Mouse (Mus musculus): ENCODE data around the gene Wnt5b.

- TF ChIP-seq CTCF (IDR thresholded peaks at IDR 0.05 in 2 of 3, conservative IDR thresholded peaks at IDR 0.05 in 1 of 3; ENCODE audit: control insufficient read depth in 1 of 3, insufficient read depth in 1 of 3, low read depth in 2 of 3, low read length in 3 of 3, poor library complexity in 1 of 3, severe bottlenecking in 1 of 3) (no peak), RCOR1 (IDR thresholded peaks at IDR 0.05; ENCODE audit: low read depth, low read length) (no peak), USF1 (IDR thresholded peaks at IDR 0.05; ENCODE audit: low read depth, low read length) (no peak), ZC3H11A (IDR thresholded peaks at IDR 0.05; ENCODE audit: low read depth, low read length) (no peak)
Observed at GRCm38 (mm10) chr6:119508634-119509375, 35.3 kb downstream of the Wnt5b start.
